Mouse (Mus musculus) cerebellum, adult 18-20 months (tissue): ENCODE data around the gene 1700028K03Rik.
A peak's percentile ranks its signal among the peaks of the same experiment; 100 is the strongest.

Experiments
- DNase-seq, 2 experiments: peaks; one replicate each; pipeline ENCODE4 v3.0.0; 2021

1700028K03Rik gene

GRCm38 (mm10) chr5:107534581-107534980, at the start of gene 1700028K03Rik:
1700028K03Rik (plus strand) TSS chr5:107534709.
- DNase-seq = no peak

- no peak for DNase-seq
Observed at GRCm38 (mm10) chr5:107488996-107489395, 45.5 kb upstream of the 1700028K03Rik start.

GRCm38 (mm10) chr5:107491036-107491435, 43.5 kb upstream of the 1700028K03Rik start:
- DNase-seq = no peak

- no peak for DNase-seq
Observed at GRCm38 (mm10) chr5:107492471-107492870, 42.0 kb upstream of the 1700028K03Rik start.

- peak in 1 of 2 experiments; percentile 20 for DNase-seq
Observed at GRCm38 (mm10) chr5:107494759-107495158, 39.8 kb upstream of the 1700028K03Rik start.

- peak; percentile 79 to 91 for DNase-seq
Observed at GRCm38 (mm10) chr5:107496047-107496446, 38.5 kb upstream of the 1700028K03Rik start.

- peak; percentile 54 to 61 for DNase-seq
Observed at GRCm38 (mm10) chr5:107497519-107498501, 36.7 kb upstream of the 1700028K03Rik start.

- DNase-seq = peak in 1 of 2 experiments; percentile 54
Observed at GRCm38 (mm10) chr5:107498806-107499310, 35.7 kb upstream of the 1700028K03Rik start.

- DNase-seq = peak; percentile 81 to 83
Observed at GRCm38 (mm10) chr5:107499891-107500535, 34.5 kb upstream of the 1700028K03Rik start.

GRCm38 (mm10) chr5:107500741-107501140, 33.8 kb upstream of the 1700028K03Rik start:
- DNase-seq = no peak

- DNase-seq = no peak
Observed at GRCm38 (mm10) chr5:107507321-107507720, 27.2 kb upstream of the 1700028K03Rik start, which contains the start of gene Gm42669. Gm42669 (plus strand) TSS chr5:107507621.

- DNase-seq = no peak
Observed at GRCm38 (mm10) chr5:107510503-107510902, 24.0 kb upstream of the 1700028K03Rik start.

- no peak for DNase-seq
Observed at GRCm38 (mm10) chr5:107511326-107511725, 23.2 kb upstream of the 1700028K03Rik start.

- peak; percentile 74 to 76 for DNase-seq
Observed at GRCm38 (mm10) chr5:107513583-107513982, 20.9 kb upstream of the 1700028K03Rik start.

- DNase-seq = no peak
Observed at GRCm38 (mm10) chr5:107515453-107515852, 19.1 kb upstream of the 1700028K03Rik start.

GRCm38 (mm10) chr5:107516087-107516486, 18.4 kb upstream of the 1700028K03Rik start:
- DNase-seq = no peak

GRCm38 (mm10) chr5:107518602-107519001, 15.9 kb upstream of the 1700028K03Rik start:
- no peak for DNase-seq

- no peak for DNase-seq
Observed at GRCm38 (mm10) chr5:107521386-107521785, 13.1 kb upstream of the 1700028K03Rik start.

- DNase-seq = no peak
Observed at GRCm38 (mm10) chr5:107521897-107522296, 12.6 kb upstream of the 1700028K03Rik start.

- DNase-seq = no peak
Observed at GRCm38 (mm10) chr5:107524281-107524680, 10.2 kb upstream of the 1700028K03Rik start.

GRCm38 (mm10) chr5:107528856-107529255, 5.7 kb upstream of the 1700028K03Rik start:
- DNase-seq = no peak

GRCm38 (mm10) chr5:107533590-107533989, 919 bp upstream of the 1700028K03Rik start:
- no peak for DNase-seq

- DNase-seq = no peak
Observed at GRCm38 (mm10) chr5:107541696-107542095, 7.2 kb downstream of the 1700028K03Rik start.
